Mouse (Mus musculus): ENCODE data around the gene Nxpe3. TPM values are rescaled to one million over a fixed set of nuclear protein-coding genes. Genes with fewer than 3 reads are reported as not detected.

Nxpe3 gene
- polyA plus RNA-seq, 1 experiment: 0.90 TPM

GRCm38 (mm10) chr16:55843919-55844318, 51.2 kb downstream of the Nxpe3 start:
- Histone ChIP-seq H3K4me3 (no peak overlapping the region), H3ac (ENCODE audit: control insufficient read depth, insufficient read length) (no peak overlapping the region)

DNA sequence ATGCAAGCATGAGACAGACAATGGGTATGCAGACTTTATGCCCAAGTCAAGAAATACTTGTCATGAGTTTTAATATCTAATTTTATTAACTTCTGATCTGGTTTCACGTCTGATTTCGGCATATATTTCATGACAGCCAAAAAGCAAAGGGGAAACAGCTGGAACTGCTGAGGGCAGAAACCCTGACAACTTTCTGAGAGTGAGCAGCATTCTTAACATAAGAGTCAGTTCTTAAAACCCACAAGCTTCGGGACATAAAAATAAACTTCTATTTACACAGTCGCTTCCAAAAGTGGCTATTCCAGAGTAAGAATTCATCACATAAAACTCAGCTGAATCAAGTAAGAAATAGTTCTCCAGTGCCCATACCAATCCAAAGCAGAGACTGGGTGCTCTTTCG, 52.0 kb downstream of the Nxpe3 start:
- H3K36me3 ChIP-seq (ENCODE audit: control insufficient read depth, insufficient read depth): no peaks in the 10 kb centered on the region
- H3ac ChIP-seq (ENCODE audit: control insufficient read depth, insufficient read length): no peak overlapping the region
- H3K27me3 ChIP-seq (ENCODE audit: control insufficient read depth, insufficient read depth, insufficient read length): no peaks in the 10 kb centered on the region
- H3K79me2 ChIP-seq (ENCODE audit: control insufficient read depth, insufficient read depth): peaks cover 2% of the 10 kb centered on the region
- no peak overlapping the region for H3K4me3 ChIP-seq
- H3K4me2 ChIP-seq (ENCODE audit: low read depth): peak overlapping the region; percentile 59
- no peak for TF ChIP-seq MAX (IDR thresholded peaks at IDR 0.05; ENCODE audit: low read depth)
- no peak for TF ChIP-seq POLR2A (IDR thresholded peaks at IDR 0.05; ENCODE audit: insufficient read length, low read depth)
- TF ChIP-seq USF1 (IDR thresholded peaks at IDR 0.05; ENCODE audit: low read depth): no peak
- TF ChIP-seq E2F4 (IDR thresholded peaks at IDR 0.05; ENCODE audit: insufficient read depth): no peak
- no peak for TF ChIP-seq MYOG (IDR thresholded peaks at IDR 0.05; ENCODE audit: control insufficient read depth in 1 of 3, insufficient read depth in 1 of 3, insufficient read length in 2 of 3, low read depth in 2 of 3)
- 0 out of 2 replicates have a peak, but pooled peaks have one; percentile 17 for TF ChIP-seq CEBPB (IDR thresholded peaks at IDR 0.05; ENCODE audit: insufficient read depth, poor library complexity, severe bottlenecking)
- no peak for TF ChIP-seq SRF (IDR thresholded peaks at IDR 0.05; ENCODE audit: control insufficient read depth, insufficient read length, low read depth)
- no peak for TF ChIP-seq POLR2AphosphoS2 (IDR thresholded peaks at IDR 0.05; ENCODE audit: insufficient read length, low read depth)
- TF ChIP-seq TCF3 (IDR thresholded peaks at IDR 0.05; ENCODE audit: insufficient read length, low read depth): no peak
- TF ChIP-seq MYOD1 (IDR thresholded peaks at IDR 0.05; ENCODE audit: control insufficient read depth in 1 of 3, insufficient read length in 2 of 3, low read depth in 2 of 3): peak in 1 of 3 experiments; percentile 17
- no peak for TF ChIP-seq TCF12 (IDR thresholded peaks at IDR 0.05; ENCODE audit: insufficient read depth, poor library complexity, severe bottlenecking)
- no peak for TF ChIP-seq REST (IDR thresholded peaks at IDR 0.05; ENCODE audit: insufficient read depth, insufficient read length)

More at GRCm38 (mm10) chr16:55843919-55844318, 51.2 kb downstream of the Nxpe3 start:
- no peak for TF ChIP-seq REST (IDR thresholded peaks at IDR 0.05; ENCODE audit: insufficient read depth, insufficient read length)
- no peak for TF ChIP-seq MAX (IDR thresholded peaks at IDR 0.05; ENCODE audit: low read depth)
- TF ChIP-seq TCF12 (IDR thresholded peaks at IDR 0.05; ENCODE audit: insufficient read depth, poor library complexity, severe bottlenecking): no peak
- TF ChIP-seq CEBPB (IDR thresholded peaks at IDR 0.05; ENCODE audit: insufficient read depth, poor library complexity, severe bottlenecking): no peak
- no peak for TF ChIP-seq POLR2A (IDR thresholded peaks at IDR 0.05; ENCODE audit: insufficient read length, low read depth)
- no peak for TF ChIP-seq USF1 (IDR thresholded peaks at IDR 0.05; ENCODE audit: low read depth)
- TF ChIP-seq MYOG (IDR thresholded peaks at IDR 0.05; ENCODE audit: control insufficient read depth in 1 of 3, insufficient read depth in 1 of 3, insufficient read length in 2 of 3, low read depth in 2 of 3): no peak
- no peak for TF ChIP-seq MYOD1 (IDR thresholded peaks at IDR 0.05; ENCODE audit: control insufficient read depth in 1 of 3, insufficient read length in 2 of 3, low read depth in 2 of 3)
- no peak for TF ChIP-seq POLR2AphosphoS2 (IDR thresholded peaks at IDR 0.05; ENCODE audit: insufficient read length, low read depth)
- TF ChIP-seq E2F4 (IDR thresholded peaks at IDR 0.05; ENCODE audit: insufficient read depth): no peak
- no peak for TF ChIP-seq TCF3 (IDR thresholded peaks at IDR 0.05; ENCODE audit: insufficient read length, low read depth)
- no peak for TF ChIP-seq SRF (IDR thresholded peaks at IDR 0.05; ENCODE audit: control insufficient read depth, insufficient read length, low read depth)
- no peaks in the 10 kb centered on the region for H3K79me2 ChIP-seq (ENCODE audit: control insufficient read depth, insufficient read depth)
- no peaks in the 10 kb centered on the region for H3K36me3 ChIP-seq (ENCODE audit: control insufficient read depth, insufficient read depth)
- no peaks in the 10 kb centered on the region for H3K27me3 ChIP-seq (ENCODE audit: control insufficient read depth, insufficient read depth, insufficient read length)
- no peak overlapping the region for H3K4me2 ChIP-seq (ENCODE audit: low read depth)

DNA sequence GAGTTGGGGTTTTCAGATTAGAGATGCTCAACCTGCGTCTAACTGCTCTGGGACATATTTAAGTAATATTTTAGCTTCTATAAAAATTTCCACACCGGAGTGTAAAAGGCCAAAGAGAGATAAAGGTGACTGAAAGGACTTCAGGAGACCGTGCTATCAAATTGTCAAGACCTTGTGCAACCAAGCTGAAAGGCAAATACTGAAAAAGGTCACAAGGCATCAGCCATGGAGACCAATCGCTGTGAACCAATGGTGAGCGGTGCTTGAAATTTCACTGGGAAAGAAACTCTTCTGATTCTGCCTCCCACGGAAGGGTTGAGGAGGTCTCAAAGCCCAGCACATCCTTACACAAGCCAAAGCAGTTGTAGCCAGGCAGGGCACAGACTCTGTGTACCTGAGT, 53.6 kb downstream of the Nxpe3 start:
- Histone ChIP-seq H3K27me3 (ENCODE audit: control insufficient read depth, insufficient read depth, insufficient read length) (no peaks in the 10 kb centered on the region), H3ac (ENCODE audit: control insufficient read depth, insufficient read length) (no peak overlapping the region), H3K36me3 (ENCODE audit: control insufficient read depth, insufficient read depth) (no peaks in the 10 kb centered on the region), H3K79me2 (ENCODE audit: control insufficient read depth, insufficient read depth) (peaks cover 18% of the 10 kb centered on the region), H3K4me2 (ENCODE audit: low read depth) (no peak overlapping the region), H3K4me3 (no peak overlapping the region)
- no peak for TF ChIP-seq TCF12 (IDR thresholded peaks at IDR 0.05; ENCODE audit: insufficient read depth, poor library complexity, severe bottlenecking)
- no peak for TF ChIP-seq CEBPB (IDR thresholded peaks at IDR 0.05; ENCODE audit: insufficient read depth, poor library complexity, severe bottlenecking)
- TF ChIP-seq POLR2A (IDR thresholded peaks at IDR 0.05; ENCODE audit: insufficient read length, low read depth): no peak
- no peak for TF ChIP-seq REST (IDR thresholded peaks at IDR 0.05; ENCODE audit: insufficient read depth, insufficient read length)
- TF ChIP-seq SRF (IDR thresholded peaks at IDR 0.05; ENCODE audit: control insufficient read depth, insufficient read length, low read depth): no peak
- no peak for TF ChIP-seq USF1 (IDR thresholded peaks at IDR 0.05; ENCODE audit: low read depth)
- TF ChIP-seq POLR2AphosphoS2 (IDR thresholded peaks at IDR 0.05; ENCODE audit: insufficient read length, low read depth): no peak
- no peak for TF ChIP-seq MYOG (IDR thresholded peaks at IDR 0.05; ENCODE audit: control insufficient read depth in 1 of 3, insufficient read depth in 1 of 3, insufficient read length in 2 of 3, low read depth in 2 of 3)
- TF ChIP-seq TCF3 (IDR thresholded peaks at IDR 0.05; ENCODE audit: insufficient read length, low read depth): no peak
- TF ChIP-seq MAX (IDR thresholded peaks at IDR 0.05; ENCODE audit: low read depth): no peak
- no peak for TF ChIP-seq MYOD1 (IDR thresholded peaks at IDR 0.05; ENCODE audit: control insufficient read depth in 1 of 3, insufficient read length in 2 of 3, low read depth in 2 of 3)
- TF ChIP-seq E2F4 (IDR thresholded peaks at IDR 0.05; ENCODE audit: insufficient read depth): no peak

DNA sequence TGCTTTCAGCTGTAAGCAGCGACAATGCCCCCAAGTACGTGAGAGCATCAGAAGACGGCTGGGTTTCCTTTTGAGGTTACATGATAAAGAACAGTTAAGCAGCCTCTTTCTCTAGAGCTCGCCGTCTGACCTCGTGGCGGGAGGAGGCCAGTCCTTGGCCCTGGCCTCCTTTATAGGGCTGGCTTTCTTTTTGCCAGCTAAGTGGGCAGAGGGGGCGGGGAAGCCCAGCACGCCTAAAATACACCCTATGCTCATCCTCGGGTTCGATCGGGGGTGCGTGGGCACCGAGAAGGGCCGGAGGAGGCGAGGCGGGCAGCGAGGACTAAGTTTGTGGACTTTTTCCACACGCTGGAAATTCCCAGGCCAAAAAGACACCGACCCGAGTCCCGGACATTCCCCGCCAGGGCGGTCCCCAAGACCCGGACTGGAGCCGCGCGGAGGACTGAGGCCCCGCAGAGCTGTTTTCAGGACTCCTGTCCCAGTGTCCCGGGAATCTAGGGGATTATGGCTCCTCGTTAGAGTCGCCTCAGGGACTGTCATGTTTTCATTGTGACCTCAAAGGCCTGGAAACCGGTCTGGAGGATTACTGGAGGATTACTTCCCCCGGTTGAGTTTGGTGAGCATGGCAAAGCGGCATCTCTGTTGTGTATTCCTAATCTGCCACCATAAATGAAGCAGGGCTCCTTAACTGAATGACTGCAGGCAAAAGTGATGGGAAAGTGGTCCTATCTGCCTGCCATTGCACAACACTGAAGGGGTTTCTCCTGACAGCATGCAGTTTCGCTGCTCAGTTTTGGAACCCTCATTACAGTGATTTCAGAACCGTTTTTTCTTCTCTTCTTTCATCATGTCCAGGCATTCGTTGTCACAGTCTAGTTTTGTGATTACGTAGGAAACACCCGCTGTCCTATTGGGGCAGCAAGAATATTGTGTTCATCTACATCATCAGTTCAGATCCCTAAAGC, 56.3 kb downstream of the Nxpe3 start, which contains the start of gene Nfkbiz:
TSS of gene Nfkbiz (minus strand) at position 390 of the 965 bp plus-strand sequence.
- H3K4me3 ChIP-seq: peak within 1 kb of the TSS; percentile 41
- peak within 1 kb of the TSS; percentile 6 for H3ac ChIP-seq (ENCODE audit: control insufficient read depth, insufficient read length)
- H3K4me2 ChIP-seq (ENCODE audit: low read depth): peak within 1 kb of the TSS; percentile 87
- no peaks in the 10 kb centered on the region for H3K27me3 ChIP-seq (ENCODE audit: control insufficient read depth, insufficient read depth, insufficient read length)
- peaks cover 22% of the 10 kb centered on the region for H3K79me2 ChIP-seq (ENCODE audit: control insufficient read depth, insufficient read depth)
- peak; percentile 35 for TF ChIP-seq E2F4 (IDR thresholded peaks at IDR 0.05; ENCODE audit: insufficient read depth)
- TF ChIP-seq USF1 (IDR thresholded peaks at IDR 0.05; ENCODE audit: low read depth): no peak
- TF ChIP-seq MAX (IDR thresholded peaks at IDR 0.05; ENCODE audit: low read depth): peak; percentile 56
- TF ChIP-seq POLR2A (IDR thresholded peaks at IDR 0.05; ENCODE audit: insufficient read length, low read depth): peak; percentile 70
- no peak for TF ChIP-seq TCF12 (IDR thresholded peaks at IDR 0.05; ENCODE audit: insufficient read depth, poor library complexity, severe bottlenecking)
- no peak for TF ChIP-seq MYOD1 (IDR thresholded peaks at IDR 0.05; ENCODE audit: control insufficient read depth in 1 of 3, insufficient read length in 2 of 3, low read depth in 2 of 3)
- TF ChIP-seq TCF3 (IDR thresholded peaks at IDR 0.05; ENCODE audit: insufficient read length, low read depth): no peak
- peak; percentile 57 for TF ChIP-seq POLR2AphosphoS2 (IDR thresholded peaks at IDR 0.05; ENCODE audit: insufficient read length, low read depth)
- TF ChIP-seq SRF (IDR thresholded peaks at IDR 0.05; ENCODE audit: control insufficient read depth, insufficient read length, low read depth): no peak
- no peak for TF ChIP-seq REST (IDR thresholded peaks at IDR 0.05; ENCODE audit: insufficient read depth, insufficient read length)
- peak; percentile 49; the same call in 1 of the 2 replicates for TF ChIP-seq CEBPB (IDR thresholded peaks at IDR 0.05; ENCODE audit: insufficient read depth, poor library complexity, severe bottlenecking)
- no peak for TF ChIP-seq MYOG (IDR thresholded peaks at IDR 0.05; ENCODE audit: control insufficient read depth in 1 of 3, insufficient read depth in 1 of 3, insufficient read length in 2 of 3, low read depth in 2 of 3)
- peaks cover 11% of the 10 kb centered on the region for H3K36me3 ChIP-seq (ENCODE audit: control insufficient read depth, insufficient read depth)
